Mouse (Mus musculus) myocyte (in vitro differentiated cells): ENCODE measurements around the gene Apip.

Experiments used
- CEBPB ChIP-seq: IDR thresholded peaks from 2 replicates; pipeline ENCODE4 v1.6.1; 2011; ENCODE audit warnings: mild to moderate bottlenecking, moderate library complexity; ENCODE audit not compliant: poor library complexity, insufficient read depth, severe bottlenecking
- E2F4 ChIP-seq: IDR thresholded peaks from one replicate; pipeline ENCODE4 v1.6.1; 2011; ENCODE audit warnings: mild to moderate bottlenecking, control low read depth, moderate library complexity; ENCODE audit not compliant: insufficient read depth
- MAX ChIP-seq: IDR thresholded peaks from one replicate; pipeline ENCODE4 v1.6.1; 2011; ENCODE audit warnings: low read depth, mild to moderate bottlenecking, control low read depth
- MYOD1 ChIP-seq, 3 experiments: IDR thresholded peaks; one replicate each; pipeline ENCODE4 v1.6.1; 2011; ENCODE audit warnings: control low read depth in 2 of 3, low read depth in 2 of 3, mild to moderate bottlenecking in 2 of 3, moderate library complexity in 1 of 3; ENCODE audit not compliant: insufficient read length in 2 of 3, control insufficient read depth in 1 of 3
- MYOG ChIP-seq, 3 experiments: IDR thresholded peaks; one replicate each; pipeline ENCODE4 v1.6.1; 2011; ENCODE audit warnings: control low read depth in 2 of 3, low read depth in 2 of 3, mild to moderate bottlenecking in 2 of 3; ENCODE audit not compliant: insufficient read length in 2 of 3, control insufficient read depth in 1 of 3, insufficient read depth in 1 of 3
- POLR2A ChIP-seq: IDR thresholded peaks from one replicate; pipeline ENCODE4 v1.6.1; 2011; ENCODE audit warnings: low read depth, mild to moderate bottlenecking, control low read depth, moderate library complexity; ENCODE audit not compliant: insufficient read length
- POLR2AphosphoS2 ChIP-seq: IDR thresholded peaks from one replicate; pipeline ENCODE4 v1.6.1; 2011; ENCODE audit warnings: low read depth, control low read depth; ENCODE audit not compliant: insufficient read length
- REST ChIP-seq: IDR thresholded peaks from one replicate; pipeline ENCODE4 v1.6.1; 2011; ENCODE audit warnings: mild to moderate bottlenecking, control low read depth, moderate library complexity; ENCODE audit not compliant: insufficient read depth, insufficient read length
- SRF ChIP-seq: IDR thresholded peaks from one replicate; pipeline ENCODE4 v1.6.1; 2011; ENCODE audit warnings: low read depth; ENCODE audit not compliant: control insufficient read depth, insufficient read length
- TCF12 ChIP-seq: IDR thresholded peaks from one replicate; pipeline ENCODE4 v1.6.1; 2011; ENCODE audit warnings: mild to moderate bottlenecking, control low read depth; ENCODE audit not compliant: poor library complexity, insufficient read depth, severe bottlenecking
- USF1 ChIP-seq: IDR thresholded peaks from one replicate; pipeline ENCODE4 v1.6.1; 2011; ENCODE audit warnings: low read depth, mild to moderate bottlenecking, control low read depth, moderate library complexity

GRCm38 (mm10) chr2:103040896-103041295, 32.6 kb upstream of the Apip start:
- no peak for TF ChIP-seq POLR2A
- TF ChIP-seq MYOG (IDR thresholded peaks at IDR 0.05; ENCODE audit: control insufficient read depth in 1 of 3, insufficient read depth in 1 of 3, insufficient read length in 2 of 3, low read depth in 2 of 3) = no peak
- no peak for TF ChIP-seq USF1
- TF ChIP-seq TCF12 = no peak
- TF ChIP-seq MAX = no peak
- TF ChIP-seq E2F4 = no peak
- no peak for TF ChIP-seq POLR2AphosphoS2
- TF ChIP-seq MYOD1 (IDR thresholded peaks at IDR 0.05; ENCODE audit: control insufficient read depth in 1 of 3, insufficient read length in 2 of 3, low read depth in 2 of 3) = no peak
- no peak for TF ChIP-seq REST
- TF ChIP-seq SRF = no peak
- no peak for TF ChIP-seq CEBPB
